ENCODE assay signal across 16 mouse cellular contexts in genomic region chr12:36917576-36918106, GRCm38 (mm10).
DNase-seq lines count a peak whose midpoint lies in the region; ATAC-seq lines count a peak whose summit lies in the region.
"Had no signal": no experiment of that assay in that cellular context is flagged by ENCODE, and none has a peak within 500 bp of the region (broad histone marks: within the 10 kb centered on the region; RNA-seq: fewer than 3 reads in every experiment).

No protein-coding gene starts in this region.

- intact Hi-C loops in heart, postnatal 14 days (cut with DNase I), result loop anchor here (2.0 to 5.0 kb wide), 2 partner anchors 27 to 200 kb away; no protein-coding TSS in a partner anchor

- no peak overlapping the region for H3K9ac ChIP-seq in midbrain, embryonic 12.5 days (replicated peaks)
- no peak overlapping the region for H3K9ac ChIP-seq in midbrain, embryonic 15.5 days
- H3K9ac ChIP-seq: limb, embryonic 12.5 days; liver, embryonic 12.5 days had no signal

- DNase-seq in heart, adult 8-10 months (ENCODE audit: low spot score), result peak; percentile 69
- DNase-seq in heart, postnatal 14 days, result no peak
- peak; percentile 44 for DNase-seq in embryo, embryonic 10.5 days (ENCODE audit: low spot score)
- peak; percentile 51 for DNase-seq in mesoderm, embryonic 11.5 days (ENCODE audit: low read depth, low spot score)
- no peak for DNase-seq in cerebellum, adult 18-20 months
- DNase-seq: cerebellum, adult 9-11 months; gastrocnemius, postnatal 10 days; kidney, adult 11 months; lung, adult 2 months; right cerebral cortex, postnatal 4 days had no signal

- H3K9me3 ChIP-seq in midbrain, embryonic 12.5 days, result no peaks in the 10 kb centered on the region
- no peaks in the 10 kb centered on the region for H3K9me3 ChIP-seq in midbrain, embryonic 15.5 days
- H3K9me3 ChIP-seq: limb, embryonic 12.5 days; liver, embryonic 12.5 days; megakaryocyte, embryonic 14.5 days had no signal

- 0 out of 2 replicates have a peak, but pooled peaks have one; percentile 25 for ATAC-seq in midbrain, embryonic 12.5 days (ENCODE audit: low FRiP score, low read depth)
- no peak for ATAC-seq in midbrain, embryonic 15.5 days (replicated peaks)
- ATAC-seq: liver, embryonic 12.5 days had no signal

- H3K27me3 ChIP-seq in midbrain, embryonic 12.5 days, result no peaks in the 10 kb centered on the region
- no peaks in the 10 kb centered on the region for H3K27me3 ChIP-seq in midbrain, embryonic 15.5 days (replicated peaks)
- H3K27me3 ChIP-seq: limb, embryonic 12.5 days; liver, embryonic 12.5 days; megakaryocyte, embryonic 14.5 days had no signal

- no peak overlapping the region for H3K4me3 ChIP-seq in midbrain, embryonic 12.5 days
- H3K4me3 ChIP-seq in midbrain, embryonic 15.5 days, result no peak overlapping the region
- H3K4me3 ChIP-seq: limb, embryonic 12.5 days; liver, embryonic 12.5 days; megakaryocyte, embryonic 14.5 days had no signal

- no peak overlapping the region for H3K4me2 ChIP-seq in midbrain, embryonic 12.5 days (replicated peaks)
- no peak overlapping the region for H3K4me2 ChIP-seq in midbrain, embryonic 15.5 days
- H3K4me2 ChIP-seq: limb, embryonic 12.5 days; liver, embryonic 12.5 days had no signal

- H3K4me1 ChIP-seq in midbrain, embryonic 12.5 days, result peaks cover 12% of the 10 kb centered on the region; the same call in 1 of the 2 replicates
- peaks cover 8% of the 10 kb centered on the region; the same call in 1 of the 2 replicates for H3K4me1 ChIP-seq in midbrain, embryonic 15.5 days
- H3K4me1 ChIP-seq: limb, embryonic 12.5 days; liver, embryonic 12.5 days; megakaryocyte, embryonic 14.5 days had no signal

- H3K36me3 ChIP-seq in midbrain, embryonic 12.5 days, result no peaks in the 10 kb centered on the region
- no peaks in the 10 kb centered on the region for H3K36me3 ChIP-seq in midbrain, embryonic 15.5 days (replicated peaks)
- H3K36me3 ChIP-seq: limb, embryonic 12.5 days; liver, embryonic 12.5 days had no signal

- no peak overlapping the region for H3K27ac ChIP-seq in midbrain, embryonic 12.5 days (replicated peaks)
- H3K27ac ChIP-seq in midbrain, embryonic 15.5 days, result no peak overlapping the region
- H3K27ac ChIP-seq: limb, embryonic 12.5 days; liver, embryonic 12.5 days; stomach, postnatal 0 days had no signal

- WGBS in midbrain, embryonic 12.5 days, result 31% methylated on average over 1 of the region's 1 CpGs
- 15% methylated on average over 1 of the region's 1 CpGs for WGBS in midbrain, embryonic 15.5 days

Comparison
In these comparisons a context has a peak if more than half of its experiments do, and no peak if none do; other contexts are left out.
1. DNase-seq: peak in heart, adult 8-10 months (single experiment), embryo, embryonic 10.5 days (single experiment) and mesoderm, embryonic 11.5 days (single experiment); none in heart, postnatal 14 days (0 of 2) and cerebellum, adult 18-20 months (0 of 2).